Mouse (Mus musculus): ENCODE data around the gene Bcl2l14. TPM values are rescaled to one million over a fixed set of nuclear protein-coding genes. Genes with fewer than 3 reads are reported as not detected.

Gene Bcl2l14
- polyA plus RNA-seq, 1 experiment: 1.2 TPM

DNA sequence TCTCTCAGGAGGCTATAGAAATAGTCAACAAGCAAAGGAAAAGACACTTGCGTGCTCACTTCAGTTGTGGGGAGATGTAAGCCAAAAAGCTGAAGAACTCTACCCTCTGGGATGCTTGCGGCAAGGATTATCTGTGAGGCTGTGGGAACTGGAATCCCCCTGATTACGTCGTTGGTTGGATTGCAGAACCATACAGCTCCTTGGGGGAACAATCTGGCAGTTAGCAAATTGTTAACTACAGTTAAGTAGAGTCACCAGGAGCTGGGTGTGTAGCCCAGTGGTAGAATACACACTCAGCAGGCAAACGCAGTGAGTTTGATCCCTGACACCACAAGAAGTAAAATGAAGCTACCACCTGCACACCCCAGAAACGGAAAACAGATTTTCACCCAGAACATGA, 37.9 kb downstream of the Bcl2l14 start:
- no peaks in the 10 kb centered on the region for H3K36me3 ChIP-seq (ENCODE audit: control insufficient read depth, insufficient read depth, low read length, poor library complexity, severe bottlenecking)
- H3K4me1 ChIP-seq (ENCODE audit: control insufficient read depth, insufficient read depth, low read length): no peaks in the 10 kb centered on the region
- H3K27ac ChIP-seq (ENCODE audit: insufficient read depth, low read length): no peak overlapping the region
- H3K4me3 ChIP-seq (ENCODE audit: low read depth, low read length): no peak overlapping the region
- no peak overlapping the region for H3K9ac ChIP-seq (ENCODE audit: low read depth, poor library complexity, severe bottlenecking)
- H3K9me3 ChIP-seq (replicated peaks; ENCODE audit: control insufficient read depth, insufficient read depth, low read length, poor library complexity, severe bottlenecking): no peaks in the 10 kb centered on the region
- no peak for TF ChIP-seq POLR2A (IDR thresholded peaks at IDR 0.05; ENCODE audit: insufficient read depth, low read length)
- TF ChIP-seq CTCF (IDR thresholded peaks at IDR 0.05; ENCODE audit: low read depth, low read length): no peak
- no peak for TF ChIP-seq EP300 (IDR thresholded peaks at IDR 0.05; ENCODE audit: insufficient read depth, low read depth, low read length)
- H3K27me3 ChIP-seq (ENCODE audit: control insufficient read depth, insufficient read depth, low read length, poor library complexity, severe bottlenecking): no peaks in the 10 kb centered on the region

DNA sequence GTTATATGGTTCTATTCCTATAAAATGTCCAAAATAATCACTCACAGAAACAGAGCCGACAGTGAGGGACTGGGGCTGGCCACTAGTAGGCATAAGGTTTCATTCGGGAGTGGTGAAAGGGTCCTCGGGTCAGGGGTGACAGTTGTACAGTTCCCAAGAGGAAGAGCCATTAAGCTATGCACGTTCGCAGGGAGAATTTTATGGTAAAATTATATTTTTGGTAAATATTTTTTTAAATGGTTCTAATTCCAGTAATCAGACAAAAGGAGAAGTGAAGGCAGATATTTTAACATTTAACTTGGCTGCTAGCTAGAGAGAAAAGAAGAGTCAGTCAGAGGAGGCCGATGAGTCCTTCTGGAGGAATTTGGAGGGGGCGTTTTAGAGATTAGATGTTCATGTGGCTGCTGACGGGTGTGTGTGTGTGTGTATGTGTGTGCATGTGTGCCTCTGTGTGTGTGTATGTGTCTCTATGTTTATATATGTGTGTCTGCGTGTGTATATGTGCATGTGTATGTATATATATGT, 38.8 kb downstream of the Bcl2l14 start:
- Histone ChIP-seq H3K4me1 (ENCODE audit: control insufficient read depth, insufficient read depth, low read length) (no peaks in the 10 kb centered on the region), H3K27me3 (ENCODE audit: control insufficient read depth, insufficient read depth, low read length, poor library complexity, severe bottlenecking) (no peaks in the 10 kb centered on the region), H3K4me3 (ENCODE audit: low read depth, low read length) (no peak overlapping the region), H3K9me3 (replicated peaks; ENCODE audit: control insufficient read depth, insufficient read depth, low read length, poor library complexity, severe bottlenecking) (no peaks in the 10 kb centered on the region), H3K9ac (ENCODE audit: low read depth, poor library complexity, severe bottlenecking) (no peak overlapping the region), H3K27ac (ENCODE audit: insufficient read depth, low read length) (no peak overlapping the region), H3K36me3 (ENCODE audit: control insufficient read depth, insufficient read depth, low read length, poor library complexity, severe bottlenecking) (no peaks in the 10 kb centered on the region)
- no peak for TF ChIP-seq POLR2A (IDR thresholded peaks at IDR 0.05; ENCODE audit: insufficient read depth, low read length)

DNA sequence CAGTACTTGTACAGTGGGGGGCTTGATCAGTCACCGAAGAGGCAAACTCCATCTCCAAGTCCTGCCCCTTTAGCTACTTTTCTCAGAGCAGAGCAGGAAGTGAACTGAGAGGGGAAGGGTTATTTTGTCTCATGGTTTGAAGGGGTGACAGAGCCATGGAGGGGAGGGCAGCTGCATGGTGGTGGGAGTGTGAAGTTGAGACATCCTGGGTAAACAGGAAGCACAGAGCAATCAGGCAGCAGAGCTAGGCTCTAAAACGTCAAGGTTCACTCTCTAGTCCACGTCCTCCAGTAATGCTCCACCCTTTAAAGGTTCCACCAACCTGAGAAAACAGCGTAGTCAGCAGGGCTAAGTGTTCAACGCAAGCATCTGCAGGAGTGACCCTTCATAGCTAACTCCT, 40.8 kb downstream of the Bcl2l14 start:
- Histone ChIP-seq H3K9ac (ENCODE audit: low read depth, poor library complexity, severe bottlenecking) (no peak overlapping the region), H3K4me3 (ENCODE audit: low read depth, low read length) (no peak overlapping the region), H3K36me3 (ENCODE audit: control insufficient read depth, insufficient read depth, low read length, poor library complexity, severe bottlenecking) (no peaks in the 10 kb centered on the region), H3K9me3 (replicated peaks; ENCODE audit: control insufficient read depth, insufficient read depth, low read length, poor library complexity, severe bottlenecking) (no peaks in the 10 kb centered on the region), H3K27ac (ENCODE audit: insufficient read depth, low read length) (no peak overlapping the region), H3K27me3 (ENCODE audit: control insufficient read depth, insufficient read depth, low read length, poor library complexity, severe bottlenecking) (no peaks in the 10 kb centered on the region), H3K4me1 (ENCODE audit: control insufficient read depth, insufficient read depth, low read length) (no peaks in the 10 kb centered on the region)
- TF ChIP-seq EP300 (IDR thresholded peaks at IDR 0.05; ENCODE audit: insufficient read depth, low read depth, low read length): no peak
- no peak for TF ChIP-seq CTCF (IDR thresholded peaks at IDR 0.05; ENCODE audit: low read depth, low read length)
- no peak for TF ChIP-seq POLR2A (IDR thresholded peaks at IDR 0.05; ENCODE audit: insufficient read depth, low read length)

DNA sequence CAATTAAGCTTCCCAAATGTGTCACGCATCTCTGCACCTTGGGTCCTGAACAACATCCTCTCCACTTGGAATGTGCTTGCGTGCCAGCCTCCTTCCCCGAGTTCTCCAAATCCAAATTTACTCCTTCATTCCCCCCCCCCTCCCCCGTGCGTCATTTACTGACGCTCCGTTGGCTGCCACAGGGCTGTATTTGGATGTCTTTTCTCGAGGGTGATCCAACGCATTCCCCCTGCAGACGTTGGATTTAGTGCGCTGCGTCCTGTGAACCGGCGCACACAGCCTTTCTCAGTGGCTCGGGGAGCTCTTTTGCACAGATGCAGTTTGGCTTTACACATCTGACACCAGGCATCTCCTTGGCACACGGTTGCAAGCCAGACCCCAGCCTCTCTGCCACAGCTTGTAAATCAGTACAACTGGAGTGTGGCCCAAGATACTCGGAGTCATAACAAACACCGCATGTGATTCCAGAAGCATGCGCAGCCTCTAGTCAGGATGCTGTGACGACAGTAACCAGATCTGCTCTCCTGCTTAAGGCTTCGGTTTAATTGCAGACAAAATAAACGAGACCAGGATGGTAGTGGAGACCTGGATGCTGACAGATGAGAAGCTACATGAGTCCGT, 43.4 kb downstream of the Bcl2l14 start:
- Histone ChIP-seq H3K9ac (ENCODE audit: low read depth, poor library complexity, severe bottlenecking) (no peak overlapping the region), H3K4me1 (ENCODE audit: control insufficient read depth, insufficient read depth, low read length) (no peaks in the 10 kb centered on the region), H3K27me3 (ENCODE audit: control insufficient read depth, insufficient read depth, low read length, poor library complexity, severe bottlenecking) (no peaks in the 10 kb centered on the region), H3K9me3 (replicated peaks; ENCODE audit: control insufficient read depth, insufficient read depth, low read length, poor library complexity, severe bottlenecking) (no peaks in the 10 kb centered on the region), H3K27ac (ENCODE audit: insufficient read depth, low read length) (no peak overlapping the region), H3K4me3 (ENCODE audit: low read depth, low read length) (peak overlapping the region; percentile 5), H3K36me3 (ENCODE audit: control insufficient read depth, insufficient read depth, low read length, poor library complexity, severe bottlenecking) (no peaks in the 10 kb centered on the region)
- no peak for TF ChIP-seq POLR2A (IDR thresholded peaks at IDR 0.05; ENCODE audit: insufficient read depth, low read length)
- no peak for TF ChIP-seq CTCF (IDR thresholded peaks at IDR 0.05; ENCODE audit: low read depth, low read length)
- no peak for TF ChIP-seq EP300 (IDR thresholded peaks at IDR 0.05; ENCODE audit: insufficient read depth, low read depth, low read length)

DNA sequence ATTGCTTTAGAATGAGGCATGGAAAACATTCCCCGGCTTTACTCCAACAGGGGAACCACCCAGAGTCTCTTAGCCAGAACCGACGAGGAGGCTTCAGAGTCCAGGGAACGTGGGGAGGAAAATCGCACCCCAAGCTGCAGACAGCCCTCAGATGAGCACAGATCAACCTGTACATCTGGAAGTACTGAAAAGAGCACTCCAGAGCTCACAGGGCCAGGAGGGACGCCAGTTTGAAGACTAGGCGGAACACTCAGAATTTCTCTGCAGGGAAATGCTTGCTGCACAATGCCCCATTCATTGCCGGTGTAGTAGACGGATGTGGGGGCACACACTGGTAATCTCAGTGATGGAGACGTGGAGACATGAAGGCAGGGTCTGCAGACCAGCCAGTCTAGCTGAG, 43.9 kb downstream of the Bcl2l14 start:
- H3K4me3 ChIP-seq (ENCODE audit: low read depth, low read length): no peak overlapping the region
- H3K27ac ChIP-seq (ENCODE audit: insufficient read depth, low read length): no peak overlapping the region
- TF ChIP-seq EP300 (IDR thresholded peaks at IDR 0.05; ENCODE audit: insufficient read depth, low read depth, low read length) (no peak), CTCF (IDR thresholded peaks at IDR 0.05; ENCODE audit: low read depth, low read length) (no peak), POLR2A (IDR thresholded peaks at IDR 0.05; ENCODE audit: insufficient read depth, low read length) (no peak)
- no peaks in the 10 kb centered on the region for H3K27me3 ChIP-seq (ENCODE audit: control insufficient read depth, insufficient read depth, low read length, poor library complexity, severe bottlenecking)
- H3K9me3 ChIP-seq (replicated peaks; ENCODE audit: control insufficient read depth, insufficient read depth, low read length, poor library complexity, severe bottlenecking): 0 out of 2 replicates have a peak, but pooled peaks cover under 1% of the 10 kb centered on the region
- no peaks in the 10 kb centered on the region for H3K4me1 ChIP-seq (ENCODE audit: control insufficient read depth, insufficient read depth, low read length)
- no peak overlapping the region for H3K9ac ChIP-seq (ENCODE audit: low read depth, poor library complexity, severe bottlenecking)
- H3K36me3 ChIP-seq (ENCODE audit: control insufficient read depth, insufficient read depth, low read length, poor library complexity, severe bottlenecking): no peaks in the 10 kb centered on the region

DNA sequence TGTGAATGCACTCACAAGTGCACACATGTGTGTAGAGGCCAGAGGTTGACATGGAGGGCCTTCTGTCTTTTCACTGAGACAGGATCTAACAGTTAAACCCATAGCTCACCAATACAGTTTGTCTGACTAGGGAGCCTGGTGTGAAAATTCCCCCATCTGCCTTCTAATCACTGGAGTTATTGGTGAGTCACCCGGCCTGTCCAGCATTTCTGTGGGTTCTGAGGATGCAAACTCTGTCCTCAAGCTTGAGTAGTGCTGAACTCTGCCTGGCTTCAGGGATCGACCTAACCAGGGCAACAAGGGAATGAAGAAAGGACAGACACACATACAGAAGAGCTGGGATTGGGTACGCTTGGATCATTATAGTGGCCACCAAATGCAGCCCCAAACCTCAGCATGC, 45.6 kb downstream of the Bcl2l14 start:
- Histone ChIP-seq H3K27me3 (ENCODE audit: control insufficient read depth, insufficient read depth, low read length, poor library complexity, severe bottlenecking) (no peaks in the 10 kb centered on the region), H3K9me3 (replicated peaks; ENCODE audit: control insufficient read depth, insufficient read depth, low read length, poor library complexity, severe bottlenecking) (0 out of 2 replicates have a peak, but pooled peaks cover 3% of the 10 kb centered on the region), H3K4me1 (ENCODE audit: control insufficient read depth, insufficient read depth, low read length) (no peaks in the 10 kb centered on the region), H3K36me3 (ENCODE audit: control insufficient read depth, insufficient read depth, low read length, poor library complexity, severe bottlenecking) (no peaks in the 10 kb centered on the region), H3K27ac (ENCODE audit: insufficient read depth, low read length) (no peak overlapping the region), H3K9ac (ENCODE audit: low read depth, poor library complexity, severe bottlenecking) (no peak overlapping the region), H3K4me3 (ENCODE audit: low read depth, low read length) (no peak overlapping the region)
- TF ChIP-seq POLR2A (IDR thresholded peaks at IDR 0.05; ENCODE audit: insufficient read depth, low read length) (no peak), EP300 (IDR thresholded peaks at IDR 0.05; ENCODE audit: insufficient read depth, low read depth, low read length) (no peak), CTCF (IDR thresholded peaks at IDR 0.05; ENCODE audit: low read depth, low read length) (no peak)
